Mouse (Mus musculus) thymus, adult 2 months (tissue): ENCODE measurements around the gene Ola1.

Experiments
- CTCF ChIP-seq: fragments of 200-500 bp; IDR thresholded peaks from 2 replicates; pipeline ENCODE4 v1.5.1; 2012; ENCODE audit warnings: mild to moderate bottlenecking, control low read depth, low read length, moderate library complexity, borderline replicate concordance; ENCODE audit not compliant: control insufficient read depth, poor library complexity, insufficient read depth; ENCODE audit errors: extremely low read depth
- POLR2A ChIP-seq: fragments of 200-500 bp; IDR thresholded peaks from 2 replicates; pipeline ENCODE4 v1.6.1; 2012; ENCODE audit warnings: mild to moderate bottlenecking, low read length, control low read depth, moderate library complexity; ENCODE audit not compliant: control insufficient read depth, poor library complexity, insufficient read depth; ENCODE audit errors: extremely low read depth

DNA sequence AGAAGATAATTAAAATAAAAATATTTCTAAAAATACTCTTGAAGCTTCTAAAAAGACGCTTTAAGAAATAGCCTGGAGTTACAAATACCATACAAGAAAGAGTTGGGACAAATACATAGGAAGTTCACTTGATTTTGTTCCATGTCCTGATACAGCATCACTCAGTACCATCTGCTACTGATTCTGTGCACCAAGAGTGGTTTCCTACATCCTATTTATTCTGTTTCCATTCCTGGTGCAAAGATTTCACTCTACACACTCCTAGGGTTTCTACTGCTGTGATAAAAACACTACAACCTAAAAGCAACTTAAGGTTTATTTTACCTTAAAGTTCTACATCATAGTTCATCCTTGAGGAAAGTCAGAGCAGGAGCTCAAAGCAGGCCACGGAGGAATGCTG lies 99.9 kb downstream of the Ola1 start:
- no peak for TF ChIP-seq CTCF
- no peak for TF ChIP-seq POLR2A
